Mouse (Mus musculus) retina, adult 2 months (tissue): ENCODE data around the gene 4930556J24Rik.
"Not testable (repeated sequence)": the region's sequence is repeated elsewhere in the genome, so short reads cannot be mapped to it uniquely, and the experiment has no call there.

ENCODE experiments used
- DNase-seq: peaks from one replicate; pipeline ENCODE4 v3.0.0-alpha.2; 2012; ENCODE audit warnings: low read depth, low spot score

4930556J24Rik gene

DNA sequence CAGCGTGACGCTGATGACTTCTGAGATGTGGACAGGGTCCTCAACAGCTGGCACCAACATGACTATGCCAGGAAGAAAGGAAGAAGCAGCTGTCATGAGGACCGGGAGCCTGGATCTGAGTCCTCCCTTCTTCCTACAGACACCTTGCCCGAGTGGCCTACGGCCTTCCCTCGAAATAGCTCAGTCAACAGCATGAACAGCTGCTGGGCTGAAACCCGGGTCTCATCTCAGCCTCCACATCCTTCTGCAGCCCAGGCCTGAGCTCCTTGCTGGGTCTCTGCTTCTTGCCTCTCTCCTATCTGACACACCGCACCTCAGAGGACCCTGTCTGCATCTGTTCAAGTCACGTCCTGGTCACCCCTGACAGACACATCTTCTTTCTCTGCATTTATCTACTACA lies 54.5 kb downstream of the 4930556J24Rik start:
- DNase-seq = no peak

GRCm38 (mm10) chr11:3921281-3921850 lies 55.2 kb downstream of the 4930556J24Rik start:
- DNase-seq = no peak

GRCm38 (mm10) chr11:3920476-3920875 lies 56.1 kb downstream of the 4930556J24Rik start:
- DNase-seq = peak; percentile 56

DNA sequence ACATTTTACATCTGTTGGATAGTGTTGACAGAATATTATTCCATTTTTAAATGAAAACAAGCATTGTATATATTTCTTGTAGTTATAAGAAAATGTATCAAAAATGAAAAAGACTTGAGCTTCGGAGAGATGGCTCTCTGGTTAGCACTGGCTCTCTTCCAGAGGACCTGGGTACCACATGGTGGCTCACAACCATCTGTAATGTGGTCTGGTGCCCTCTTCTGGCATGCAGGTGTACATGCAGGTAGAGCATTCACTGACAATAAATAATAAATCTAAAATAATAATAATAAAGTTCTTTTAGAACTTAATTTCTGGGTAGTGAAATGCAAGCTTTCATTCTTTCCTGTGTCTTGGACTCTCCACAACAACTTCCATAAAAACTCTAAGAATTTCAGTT lies 57.8 kb downstream of the 4930556J24Rik start:
- DNase-seq = no peak

GRCm38 (mm10) chr11:3914109-3914840 lies 62.3 kb downstream of the 4930556J24Rik start, which contains the start of gene Slc35e4:
Gene Slc35e4 (minus strand): TSS chr11:3914664.
- DNase-seq = peak; percentile 61

GRCm38 (mm10) chr11:3913316-3914108 lies 63.1 kb downstream of the 4930556J24Rik start:
- DNase-seq = peak; percentile 76

DNA sequence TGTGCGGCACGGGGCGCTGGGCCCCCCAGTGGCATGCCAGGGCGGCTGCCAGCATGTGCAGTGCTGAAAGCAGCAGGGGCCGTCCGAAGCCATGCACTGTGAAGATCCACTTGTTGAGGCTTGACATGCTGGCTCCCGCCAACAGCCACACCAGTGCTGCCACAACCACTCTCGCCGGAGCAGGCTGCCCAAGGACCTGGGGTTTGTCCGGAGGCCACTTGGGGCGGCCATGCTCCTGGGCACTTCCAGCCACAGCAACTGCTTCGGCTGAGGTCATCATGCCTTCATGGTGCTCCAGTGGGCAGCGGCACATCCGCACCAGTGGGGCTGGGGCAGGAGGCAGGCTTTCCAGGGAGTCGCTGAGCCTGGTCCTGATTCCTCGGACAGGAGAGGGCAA lies 63.7 kb downstream of the 4930556J24Rik start:
- no peak for DNase-seq

DNA sequence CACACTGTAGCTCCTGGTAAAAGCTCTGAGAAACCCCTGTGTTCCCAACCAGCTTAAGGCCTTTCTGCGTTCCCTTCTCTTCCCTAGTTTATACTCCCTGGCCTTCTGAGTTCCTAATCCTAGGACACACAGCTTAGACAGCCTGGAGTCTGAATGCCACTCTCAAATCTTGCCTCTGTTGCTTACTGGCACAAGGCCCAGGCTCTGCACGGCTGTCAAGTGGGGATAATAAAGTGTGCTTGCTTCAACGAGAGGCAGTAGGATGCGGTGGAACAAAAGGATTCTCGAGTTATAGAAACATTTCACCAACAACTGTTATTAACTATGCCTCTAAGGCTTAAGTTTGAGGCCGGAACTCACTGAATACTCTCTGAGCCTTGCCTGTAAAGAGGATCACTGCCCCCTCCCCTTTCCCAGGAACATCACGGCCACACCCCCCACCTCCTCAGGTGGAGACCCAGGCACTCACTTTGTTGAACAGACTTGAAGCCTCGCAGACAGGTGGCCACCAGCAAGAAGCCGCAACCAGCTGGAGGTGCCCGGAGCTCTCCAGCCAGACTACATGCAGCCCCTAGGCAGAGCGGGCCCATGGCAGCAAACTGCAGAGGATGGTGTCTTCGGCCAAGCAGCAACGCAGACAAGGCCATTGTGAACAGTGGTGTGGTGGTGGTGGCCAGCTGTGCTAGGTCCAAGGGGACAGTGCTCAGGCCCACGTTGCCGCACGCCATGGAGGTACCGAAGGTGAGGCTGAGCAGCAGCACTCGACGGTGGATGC lies 64.3 kb downstream of the 4930556J24Rik start:
- no peak for DNase-seq

GRCm38 (mm10) chr11:3911440-3911839 lies 65.1 kb downstream of the 4930556J24Rik start:
- not testable (repeated sequence) for DNase-seq

DNA sequence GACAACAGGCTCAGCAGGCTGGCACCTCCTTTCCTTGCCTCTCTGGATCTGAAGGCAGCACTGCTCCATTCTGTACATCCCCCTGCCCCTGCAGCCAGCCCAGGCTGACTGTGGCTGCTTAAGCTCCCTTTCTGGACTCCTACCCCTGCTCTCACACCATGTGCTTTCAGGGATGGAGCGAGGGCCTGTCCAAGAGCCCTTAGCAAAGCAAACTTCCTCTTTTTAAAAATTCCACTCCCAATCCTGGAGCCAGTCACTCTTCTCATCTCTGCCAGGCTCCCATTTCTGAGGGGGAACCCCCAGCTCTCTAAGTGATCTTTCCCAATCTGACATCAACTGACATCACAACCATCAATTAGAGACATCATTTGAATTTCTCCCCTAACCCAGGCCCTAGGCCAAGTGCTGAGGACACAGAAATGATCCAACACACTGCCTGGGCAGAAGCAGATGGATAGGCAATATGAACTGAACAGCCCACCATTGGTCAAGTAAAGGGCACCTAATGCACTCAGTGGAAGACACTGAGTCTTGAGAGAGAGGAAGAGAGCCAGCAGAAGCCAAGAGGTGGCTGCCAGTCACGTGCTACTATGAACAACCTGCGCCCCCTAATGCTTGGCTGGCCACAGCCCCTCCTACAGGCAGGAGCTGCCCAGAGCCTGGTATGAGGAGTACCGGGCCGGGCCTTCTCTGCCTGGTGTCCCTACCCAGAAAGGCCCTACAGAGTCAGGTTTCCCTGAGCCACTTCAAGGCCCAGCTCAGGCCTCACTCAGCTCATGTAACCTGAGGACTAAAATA lies 65.9 kb downstream of the 4930556J24Rik start:
- DNase-seq = no peak

GRCm38 (mm10) chr11:3909236-3909635 lies 67.3 kb downstream of the 4930556J24Rik start:
- DNase-seq = no peak

DNA sequence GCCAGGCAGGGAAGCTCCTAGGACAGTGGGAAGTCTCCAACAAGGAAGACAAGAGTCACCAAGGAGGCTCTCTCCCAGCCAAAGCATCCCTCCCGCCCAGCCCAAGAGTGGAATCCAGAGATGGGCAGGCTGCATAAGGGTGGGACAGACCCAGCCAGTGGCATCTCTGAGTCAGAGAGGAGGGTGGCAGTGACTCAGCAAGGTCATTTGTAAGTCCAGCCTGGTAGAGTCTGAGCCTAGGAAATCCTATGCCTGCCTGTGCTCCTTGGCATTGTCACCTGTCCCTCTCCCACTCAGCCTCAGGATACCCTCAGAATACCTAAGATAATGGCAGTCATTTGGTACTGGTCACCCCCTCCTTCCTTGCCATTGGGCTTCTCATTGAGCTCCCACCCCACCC lies 71.1 kb downstream of the 4930556J24Rik start:
- no peak for DNase-seq

- no peak for DNase-seq
Observed at GRCm38 (mm10) chr11:3904673-3905072, 71.9 kb downstream of the 4930556J24Rik start.

DNA sequence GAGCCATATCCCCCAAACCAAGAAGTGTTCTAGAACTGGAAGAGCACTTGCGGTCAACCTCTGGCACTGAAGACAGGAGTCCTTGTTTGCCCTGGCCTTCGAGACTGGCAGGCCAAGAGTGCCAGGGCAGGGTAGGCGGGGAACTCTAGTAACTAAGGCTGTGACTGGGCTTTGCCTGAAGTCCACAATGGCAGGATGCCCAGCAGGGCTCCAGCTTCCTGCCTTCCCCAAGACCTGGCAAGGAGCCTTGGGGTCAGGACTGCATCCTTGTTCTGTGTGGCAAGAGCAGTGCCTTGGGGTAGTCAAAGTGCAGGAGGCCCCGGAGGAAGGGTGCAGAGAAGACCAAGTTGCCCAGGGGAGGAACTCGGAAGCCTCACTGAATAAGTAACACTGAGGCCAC lies 73.5 kb downstream of the 4930556J24Rik start:
- DNase-seq = no peak

GRCm38 (mm10) chr11:3902516-3902915 lies 74.1 kb downstream of the 4930556J24Rik start:
- DNase-seq = no peak

DNA sequence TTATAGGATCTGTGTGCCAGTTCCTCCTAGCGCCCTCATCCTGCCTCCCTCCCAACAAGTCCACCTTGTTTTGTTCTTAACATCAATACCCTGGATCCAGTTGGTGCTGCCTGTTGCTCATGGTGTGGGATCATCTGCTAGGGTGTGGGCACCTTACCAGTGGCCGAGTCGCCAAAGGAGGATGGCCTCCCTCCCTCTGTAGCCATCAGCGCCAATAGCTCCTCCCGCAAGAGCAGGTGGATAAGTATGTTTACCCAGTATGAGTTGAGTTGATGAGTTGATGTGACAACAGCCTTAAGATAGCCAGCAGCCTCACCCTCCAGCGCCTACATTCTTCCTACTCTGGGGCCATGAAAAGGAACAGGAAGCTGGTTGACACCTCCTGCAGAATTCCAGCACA lies 76.3 kb downstream of the 4930556J24Rik start:
- DNase-seq = no peak

DNA sequence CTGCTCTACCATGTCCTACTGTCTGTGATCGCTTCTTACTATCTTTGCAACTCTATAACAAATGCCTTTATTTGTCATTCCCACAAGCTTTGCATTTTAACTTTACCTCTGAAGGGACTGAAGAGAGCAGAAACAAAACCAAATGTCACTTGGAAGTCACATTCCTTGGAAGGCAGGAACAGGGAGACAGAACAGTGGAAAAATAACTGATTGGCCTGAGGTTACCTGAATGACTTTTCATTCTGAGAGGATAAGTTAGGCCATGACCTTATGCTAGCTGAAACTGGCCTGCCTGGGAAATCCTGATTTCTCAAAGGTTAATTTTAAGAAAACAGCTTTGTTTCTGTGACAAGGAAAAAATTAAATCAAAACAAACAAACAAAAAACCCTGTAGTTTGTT lies 80.6 kb downstream of the 4930556J24Rik start:
- DNase-seq = no peak

DNA sequence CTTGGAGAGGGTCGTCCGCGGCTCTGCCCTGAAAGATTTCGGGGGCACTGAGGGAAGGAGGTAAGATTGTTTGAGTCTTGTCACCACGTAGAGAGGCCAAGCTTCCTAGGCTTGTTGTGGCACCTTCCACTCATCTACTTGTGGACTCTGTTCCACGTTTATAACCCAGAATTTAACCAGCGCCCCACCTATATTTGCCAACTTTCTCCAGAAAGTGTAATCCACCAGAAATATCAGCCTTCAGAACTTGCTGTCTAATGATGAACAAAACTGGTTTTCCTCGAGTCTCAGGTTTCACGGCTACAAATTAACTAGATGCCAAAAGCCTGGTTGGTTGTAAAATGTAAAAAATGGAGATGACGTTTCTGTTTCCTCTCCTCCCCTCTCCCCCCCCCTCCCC lies 81.1 kb downstream of the 4930556J24Rik start:
- no peak for DNase-seq

DNA sequence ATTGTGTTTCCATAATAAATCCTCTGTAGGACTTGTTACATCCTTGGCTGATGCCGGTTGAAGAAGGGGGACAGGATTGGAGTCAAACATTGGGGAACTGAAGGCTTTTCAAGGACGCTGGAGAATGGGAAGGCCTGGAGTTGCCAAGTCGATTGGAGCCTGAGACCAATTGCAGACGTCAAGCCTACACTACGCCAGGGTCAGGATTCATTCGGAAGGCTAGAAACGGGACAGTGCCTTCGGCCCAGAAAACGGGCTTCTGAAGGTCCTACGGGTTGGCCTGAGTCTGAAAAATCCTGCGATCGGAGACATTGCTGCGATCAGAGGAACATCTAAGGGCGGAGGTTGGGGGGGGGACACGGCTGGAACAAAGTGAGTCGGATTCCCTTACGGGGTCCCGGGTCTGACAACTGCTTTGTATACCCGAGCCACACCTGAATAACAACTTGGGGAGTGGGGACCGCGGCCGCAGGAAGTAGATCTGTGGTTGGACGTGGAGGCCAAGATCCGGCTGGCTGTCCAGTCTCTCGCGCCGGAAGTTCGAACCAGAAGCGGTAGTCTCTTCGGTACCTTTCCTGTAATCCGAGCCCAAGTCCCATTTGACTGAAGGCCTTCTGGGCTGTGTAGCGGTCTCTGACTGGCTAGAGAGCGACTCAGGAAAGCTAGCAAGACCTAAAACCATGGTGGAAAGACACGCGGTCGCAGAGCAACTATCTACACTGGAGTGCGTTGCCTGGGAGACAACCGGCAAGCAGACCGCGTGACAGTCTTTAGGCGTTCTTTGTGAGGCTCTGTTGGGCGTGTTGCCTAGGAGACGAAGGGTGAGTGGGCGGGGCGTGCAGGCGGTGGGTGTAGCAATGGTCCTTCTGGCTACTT lies 81.9 kb downstream of the 4930556J24Rik start, which contains the start of the genes 4921536K21Rik and Dusp18:
Gene 4921536K21Rik, minus strand, starts transcription at position 693 of the 876 bp plus-strand sequence.
Gene Dusp18, plus strand, starts transcription at position 835 of the 876 bp plus-strand sequence.
- no peak for DNase-seq

DNA sequence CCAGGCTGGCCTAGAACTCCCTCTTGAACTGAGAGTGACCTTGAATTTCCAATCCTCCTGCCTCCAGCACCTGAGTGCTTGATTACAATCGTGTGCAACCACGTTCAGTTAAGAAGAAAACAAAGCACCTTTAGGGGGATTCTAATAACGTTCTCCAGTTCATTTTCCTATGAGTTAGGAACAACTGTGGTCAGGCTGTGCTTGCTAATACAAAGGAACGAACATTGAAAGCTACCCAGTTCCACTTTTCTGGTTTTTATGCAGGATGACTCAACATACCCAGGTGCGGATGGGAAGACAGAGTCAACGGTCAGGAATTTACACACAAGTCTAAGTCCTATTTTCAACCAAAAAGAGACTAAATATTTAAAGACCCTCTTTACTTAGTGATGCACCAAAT lies 82.6 kb downstream of the 4930556J24Rik start:
- no peak for DNase-seq
